Mouse (Mus musculus) brain, embryonic 14.5 days (tissue): Measurements from ENCODE around the gene Amy2a3.
"Not testable (repeated sequence)": the region's sequence is repeated elsewhere in the genome, so short reads cannot be mapped to it uniquely, and the experiment has no call there.

Experiments
- CTCF ChIP-seq: fragments of 200-500 bp; IDR thresholded peaks from 2 replicates; pipeline ENCODE4 v1.5.1; 2012; ENCODE audit warnings: inconsistent platforms, mild to moderate bottlenecking, moderate library complexity, borderline replicate concordance; ENCODE audit not compliant: insufficient read depth, insufficient read length; ENCODE audit errors: extremely low read depth
- POLR2A ChIP-seq: fragments of 200-500 bp; IDR thresholded peaks from 2 replicates; pipeline ENCODE4 v1.6.1; 2012; ENCODE audit warnings: mild to moderate bottlenecking, inconsistent platforms, borderline replicate concordance; ENCODE audit not compliant: poor library complexity, insufficient read depth, insufficient read length, severe bottlenecking; ENCODE audit errors: extremely low read depth

DNA sequence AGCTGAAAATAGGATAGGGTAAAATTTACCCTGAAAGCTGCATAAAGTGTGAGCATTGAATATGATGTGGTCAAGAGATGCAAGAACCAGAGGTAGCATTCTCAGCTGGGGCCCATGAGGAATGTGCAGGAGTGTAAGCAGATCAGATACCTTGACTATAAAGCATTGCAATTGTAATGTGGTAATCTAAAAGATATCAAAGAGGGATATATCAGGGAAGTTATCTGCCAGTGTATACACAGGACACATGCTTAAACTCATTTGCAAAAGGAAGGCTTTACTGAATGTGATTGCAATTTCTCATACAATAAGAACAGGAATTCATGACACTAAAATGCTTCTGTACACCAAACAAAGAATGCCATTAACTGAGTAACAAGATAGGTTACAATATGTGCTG is 44.3 kb downstream of the Amy2a3 start:
- not testable (repeated sequence) for TF ChIP-seq POLR2A, CTCF
